Mouse (Mus musculus): ENCODE results near the gene Gxylt2.

DNA sequence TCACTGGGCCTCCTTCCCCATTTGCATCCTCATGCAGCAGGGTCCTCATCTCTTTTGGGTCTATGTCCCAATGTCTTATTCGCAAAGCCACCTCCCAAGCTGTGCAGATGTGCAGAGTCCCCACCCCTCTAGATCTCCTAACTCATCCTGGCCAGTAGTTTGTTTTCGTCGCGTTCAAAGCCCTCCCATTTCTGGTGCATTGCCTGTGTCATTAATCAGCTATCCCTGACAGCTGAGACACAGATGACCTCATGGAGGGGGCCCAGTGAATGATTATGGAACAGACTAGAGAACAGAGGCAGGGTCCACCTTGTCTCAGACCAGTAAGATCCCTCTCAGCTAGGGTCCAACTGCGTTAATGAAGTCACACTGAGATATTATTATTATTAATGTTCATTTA lies 6.3 kb downstream of the Gxylt2 start:
- TF ChIP-seq CTCF (IDR thresholded peaks at IDR 0.05; ENCODE audit: low read depth, low read length) (no peak), GATA1 (IDR thresholded peaks at IDR 0.05; ENCODE audit: borderline replicate concordance, low read length) (no peak), GATA2 (IDR thresholded peaks at IDR 0.05; ENCODE audit: borderline replicate concordance, low read depth, low read length) (no peak)
